Mouse (Mus musculus): Measurements from ENCODE around the gene Agps. TPM values are rescaled to one million over a fixed set of nuclear protein-coding genes. Genes with fewer than 3 reads are reported as not detected.

Agps gene
- polyA plus RNA-seq, 1 experiment from 2014 or later, result 49.5 TPM

DNA sequence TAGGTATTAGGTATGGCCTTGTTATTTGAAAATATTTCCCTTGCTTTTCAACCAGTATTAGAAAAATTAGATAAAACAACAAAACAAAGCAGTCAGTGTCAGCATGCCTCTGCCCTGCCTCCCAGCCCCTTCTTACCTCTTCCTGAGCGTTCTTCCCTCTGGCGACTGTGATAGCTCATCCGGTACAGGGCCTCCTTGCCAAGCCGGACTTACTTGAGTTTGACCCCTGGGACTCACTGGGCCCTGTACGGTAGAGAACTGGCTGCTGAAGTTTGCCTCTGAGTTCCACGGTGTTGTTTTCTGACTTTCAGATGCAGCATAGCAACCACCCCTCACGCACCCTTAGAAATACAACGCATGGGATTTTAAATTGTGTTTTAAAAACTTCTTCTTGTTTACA is 16.5 kb upstream of the Agps start:
- 68% methylated on average over 8 of the region's 8 CpGs for WGBS
- no peak for DNase-seq (ENCODE audit: low spot score)
- Histone ChIP-seq H3K4me1 (no peaks in the 10 kb centered on the region; the same call in 1 of the 2 replicates), H3K27ac (no peak overlapping the region), H3K9me3 (no peaks in the 10 kb centered on the region), H3K27me3 (ENCODE audit: insufficient read depth, poor library complexity, severe bottlenecking) (no peaks in the 10 kb centered on the region), H3K36me3 (no peaks in the 10 kb centered on the region), H3K4me3 (no peak overlapping the region)

- H3K27ac ChIP-seq, result no peak overlapping the region
- DNase-seq (ENCODE audit: low spot score), result peak; percentile 58
- WGBS, result 76% methylated on average over 6 of the region's 6 CpGs
- H3K27me3 ChIP-seq (ENCODE audit: insufficient read depth, poor library complexity, severe bottlenecking), result no peaks in the 10 kb centered on the region
- no peaks in the 10 kb centered on the region for H3K9me3 ChIP-seq
- H3K36me3 ChIP-seq, result no peaks in the 10 kb centered on the region
- no peak overlapping the region for H3K4me3 ChIP-seq
- no peaks in the 10 kb centered on the region; the same call in 1 of the 2 replicates for H3K4me1 ChIP-seq
Observed at GRCm38 (mm10) chr2:75816673-75817072, 15.3 kb upstream of the Agps start.

DNA sequence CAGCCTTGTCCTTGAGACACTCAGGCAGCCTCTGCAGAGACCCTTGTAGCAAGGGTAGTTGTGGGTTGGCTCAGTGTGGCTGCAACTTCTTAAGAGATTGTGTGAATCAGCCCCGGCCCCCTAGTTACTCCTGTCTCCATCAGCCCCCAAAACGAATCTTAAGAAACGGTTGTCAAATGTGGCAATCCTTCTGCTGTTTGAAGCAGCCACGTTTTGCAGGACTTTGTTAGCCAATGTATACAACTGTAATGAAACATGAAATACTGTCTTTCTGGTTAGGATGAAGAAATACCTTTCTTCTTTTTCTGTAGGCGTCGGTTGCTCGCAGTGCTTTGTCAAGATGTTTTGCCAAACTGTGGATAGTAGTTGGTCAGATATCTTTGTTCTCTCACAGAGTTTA is 13.3 kb upstream of the Agps start:
- no peaks in the 10 kb centered on the region for H3K36me3 ChIP-seq
- H3K27ac ChIP-seq, result no peak overlapping the region
- H3K4me3 ChIP-seq, result no peak overlapping the region
- H3K9me3 ChIP-seq, result no peaks in the 10 kb centered on the region
- H3K27me3 ChIP-seq (ENCODE audit: insufficient read depth, poor library complexity, severe bottlenecking), result no peaks in the 10 kb centered on the region
- no peaks in the 10 kb centered on the region; the same call in 1 of the 2 replicates for H3K4me1 ChIP-seq
- 80% methylated on average over 7 of the region's 7 CpGs for WGBS
- peak; percentile 24 for DNase-seq (ENCODE audit: low spot score)

DNA sequence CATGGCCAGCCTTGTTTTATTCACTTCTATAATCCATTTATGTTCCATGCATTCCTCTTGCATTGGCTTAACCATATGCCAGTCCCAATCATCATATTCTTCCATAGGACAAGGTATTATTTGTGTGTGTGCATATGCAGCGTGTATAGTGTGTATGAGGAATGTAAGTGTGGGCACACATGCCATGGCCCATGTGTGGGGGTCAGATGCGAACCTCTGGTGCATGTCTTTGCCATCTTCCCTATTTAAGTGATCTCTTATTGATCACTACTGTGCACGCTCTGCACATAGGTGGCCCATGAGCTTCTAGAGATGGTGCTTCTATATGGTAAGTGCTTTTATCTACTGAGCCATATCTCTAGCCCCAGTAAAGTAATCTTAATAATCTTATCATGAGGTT is 12.2 kb upstream of the Agps start:
- no peak overlapping the region for H3K27ac ChIP-seq
- peak; percentile 70 for DNase-seq (ENCODE audit: low spot score)
- no peak overlapping the region for H3K4me3 ChIP-seq
- WGBS, result 79% methylated on average over 3 of the region's 3 CpGs
- no peaks in the 10 kb centered on the region for H3K36me3 ChIP-seq
- no peaks in the 10 kb centered on the region; the same call in 1 of the 2 replicates for H3K4me1 ChIP-seq
- H3K9me3 ChIP-seq, result no peaks in the 10 kb centered on the region
- no peaks in the 10 kb centered on the region for H3K27me3 ChIP-seq (ENCODE audit: insufficient read depth, poor library complexity, severe bottlenecking)

DNA sequence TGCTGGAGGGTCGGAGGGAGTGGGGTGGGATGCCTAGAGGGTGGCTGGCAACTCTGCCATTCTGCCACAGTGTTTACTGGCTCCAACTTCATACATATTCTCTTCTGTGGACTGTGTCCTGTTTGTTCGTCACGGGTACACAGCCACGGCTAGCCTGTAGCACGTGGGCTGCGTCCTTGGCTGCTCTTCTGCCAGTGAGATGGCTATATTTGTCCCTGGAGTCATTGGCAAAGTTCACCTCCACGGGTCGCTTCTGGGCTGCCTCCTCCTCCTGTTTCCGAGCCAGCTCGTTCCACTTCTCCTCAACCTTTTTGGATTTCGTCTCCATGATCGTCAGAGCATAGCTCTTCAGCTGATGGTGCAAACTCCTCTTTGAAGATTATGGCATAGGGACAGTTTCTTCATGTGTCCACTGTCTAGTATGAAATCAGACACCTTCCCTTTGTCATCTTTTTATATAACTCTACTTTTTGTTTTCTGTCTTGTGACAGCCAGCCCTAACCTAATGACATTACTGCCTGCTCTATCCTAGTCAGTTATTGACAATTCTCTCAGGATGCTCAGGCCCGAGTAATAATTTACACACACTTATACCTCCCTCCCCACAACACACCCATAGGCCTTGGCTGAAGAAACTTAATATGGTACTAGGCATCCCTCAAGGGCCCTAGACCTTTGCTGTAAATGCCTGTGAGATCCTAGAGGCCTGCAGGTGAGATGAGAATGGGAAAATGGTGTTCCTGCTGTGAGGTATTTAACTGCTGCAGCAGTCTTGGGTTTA is 9.8 kb upstream of the Agps start:
- no peaks in the 10 kb centered on the region for H3K36me3 ChIP-seq
- no peak overlapping the region for H3K4me3 ChIP-seq
- DNase-seq (ENCODE audit: low spot score), result no peak
- no peaks in the 10 kb centered on the region; the same call in 1 of the 2 replicates for H3K4me1 ChIP-seq
- H3K9me3 ChIP-seq, result no peaks in the 10 kb centered on the region
- 84% methylated on average over 13 of the region's 13 CpGs for WGBS
- H3K27me3 ChIP-seq (ENCODE audit: insufficient read depth, poor library complexity, severe bottlenecking), result no peaks in the 10 kb centered on the region
- no peak overlapping the region for H3K27ac ChIP-seq

DNA sequence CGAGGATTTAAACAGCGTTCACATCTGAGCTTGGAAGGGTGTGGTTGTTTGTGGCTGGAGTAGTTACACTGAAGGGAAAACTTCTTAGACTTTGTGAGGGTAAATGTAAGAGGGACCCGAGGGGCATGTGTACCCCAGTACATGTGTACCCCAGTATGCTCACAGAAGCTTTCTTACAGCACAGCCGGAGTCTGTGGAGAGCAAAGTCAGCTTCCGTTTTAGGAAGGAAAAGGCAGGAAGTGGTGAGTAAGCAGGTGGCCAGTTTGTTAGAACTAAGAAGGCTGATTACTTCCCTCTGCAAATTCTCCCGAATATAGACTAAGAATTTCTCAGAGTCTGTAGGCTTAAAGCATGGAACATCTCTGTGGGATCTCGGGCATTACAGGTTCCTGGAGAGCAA is 8.2 kb upstream of the Agps start:
- WGBS, result 61% methylated on average over 7 of the region's 7 CpGs
- no peak for DNase-seq (ENCODE audit: low spot score)
- Histone ChIP-seq H3K36me3 (no peaks in the 10 kb centered on the region), H3K4me3 (no peak overlapping the region), H3K4me1 (no peaks in the 10 kb centered on the region), H3K27ac (no peak overlapping the region), H3K27me3 (ENCODE audit: insufficient read depth, poor library complexity, severe bottlenecking) (no peaks in the 10 kb centered on the region), H3K9me3 (no peaks in the 10 kb centered on the region)

DNA sequence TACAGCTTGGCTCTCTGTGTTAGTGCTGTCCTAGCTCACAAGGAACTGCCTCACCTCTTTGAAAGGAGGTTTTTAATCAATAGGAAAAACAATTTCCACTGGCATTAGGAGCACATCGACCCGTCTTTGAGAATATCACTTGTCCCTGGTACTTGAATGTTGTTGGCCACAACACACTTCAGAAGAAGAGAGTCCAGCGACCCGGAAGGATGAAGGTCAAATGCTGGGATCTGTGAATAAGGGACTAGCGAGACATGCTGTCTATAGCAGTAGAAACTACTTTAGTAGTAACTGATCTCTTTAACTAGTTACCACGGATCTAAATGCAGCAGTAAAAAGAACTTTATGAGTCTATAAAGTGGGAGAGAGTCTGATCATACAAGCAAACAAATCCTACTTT is 7.8 kb upstream of the Agps start:
- Histone ChIP-seq H3K4me3 (no peak overlapping the region), H3K4me1 (no peaks in the 10 kb centered on the region), H3K27ac (no peak overlapping the region), H3K9me3 (no peaks in the 10 kb centered on the region), H3K27me3 (ENCODE audit: insufficient read depth, poor library complexity, severe bottlenecking) (no peaks in the 10 kb centered on the region), H3K36me3 (no peaks in the 10 kb centered on the region)
- no peak for DNase-seq (ENCODE audit: low spot score)
- 53% methylated on average over 6 of the region's 6 CpGs for WGBS

- Histone ChIP-seq H3K4me1 (no peaks in the 10 kb centered on the region), H3K27ac (no peak overlapping the region), H3K36me3 (no peaks in the 10 kb centered on the region), H3K4me3 (no peak overlapping the region), H3K9me3 (no peaks in the 10 kb centered on the region), H3K27me3 (ENCODE audit: insufficient read depth, poor library complexity, severe bottlenecking) (no peaks in the 10 kb centered on the region)
- DNase-seq (ENCODE audit: low spot score), result no peak
- WGBS, result 41% methylated on average over 3 of the region's 3 CpGs
Observed at GRCm38 (mm10) chr2:75824846-75825245, 7.1 kb upstream of the Agps start.

- H3K4me3 ChIP-seq, result no peak overlapping the region
- WGBS, result 55% methylated on average over 1 of the region's 1 CpGs
- no peaks in the 10 kb centered on the region for H3K27me3 ChIP-seq (ENCODE audit: insufficient read depth, poor library complexity, severe bottlenecking)
- no peak overlapping the region for H3K27ac ChIP-seq
- no peaks in the 10 kb centered on the region for H3K9me3 ChIP-seq
- H3K4me1 ChIP-seq, result no peaks in the 10 kb centered on the region
- DNase-seq (ENCODE audit: low spot score), result no peak
- H3K36me3 ChIP-seq, result no peaks in the 10 kb centered on the region
Observed at GRCm38 (mm10) chr2:75825603-75826002, 6.4 kb upstream of the Agps start.

GRCm38 (mm10) chr2:75828931-75829610 is 2.9 kb upstream of the Agps start:
- H3K36me3 ChIP-seq, result no peaks in the 10 kb centered on the region
- no peak overlapping the region for H3K4me3 ChIP-seq
- H3K4me1 ChIP-seq, result peaks cover 20% of the 10 kb centered on the region
- no peak overlapping the region for H3K27ac ChIP-seq
- H3K9me3 ChIP-seq, result no peaks in the 10 kb centered on the region
- WGBS, result 68% methylated on average over 8 of the region's 8 CpGs
- no peaks in the 10 kb centered on the region for H3K27me3 ChIP-seq (ENCODE audit: insufficient read depth, poor library complexity, severe bottlenecking)
- DNase-seq (ENCODE audit: low spot score), result peak; percentile 73

DNA sequence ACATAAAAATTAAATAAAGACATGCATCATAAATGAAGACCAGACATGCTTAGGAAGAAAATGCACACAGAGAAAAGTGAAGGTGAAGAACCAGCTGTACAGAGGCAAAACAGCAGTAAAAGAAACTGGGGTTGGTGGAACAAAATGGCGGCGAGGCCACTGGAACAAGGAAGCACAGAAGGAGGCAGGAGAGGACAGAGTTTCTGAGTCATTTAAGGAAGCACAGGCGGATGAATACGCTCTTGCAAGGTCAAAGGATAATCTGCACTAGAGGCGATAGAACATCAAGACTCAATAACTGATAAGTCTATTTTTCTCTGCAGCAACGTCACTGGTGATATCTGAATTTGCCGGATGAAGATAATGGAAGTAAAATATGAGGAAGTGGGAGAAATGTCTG is 1.7 kb upstream of the Agps start:
- H3K27me3 ChIP-seq (ENCODE audit: insufficient read depth, poor library complexity, severe bottlenecking), result no peaks in the 10 kb centered on the region
- peaks cover 22% of the 10 kb centered on the region for H3K4me1 ChIP-seq
- no peak overlapping the region for H3K4me3 ChIP-seq
- H3K9me3 ChIP-seq, result no peaks in the 10 kb centered on the region
- H3K27ac ChIP-seq, result no peak overlapping the region
- 85% methylated on average over 7 of the region's 7 CpGs for WGBS
- no peak for DNase-seq (ENCODE audit: low spot score)
- H3K36me3 ChIP-seq, result no peaks in the 10 kb centered on the region

DNA sequence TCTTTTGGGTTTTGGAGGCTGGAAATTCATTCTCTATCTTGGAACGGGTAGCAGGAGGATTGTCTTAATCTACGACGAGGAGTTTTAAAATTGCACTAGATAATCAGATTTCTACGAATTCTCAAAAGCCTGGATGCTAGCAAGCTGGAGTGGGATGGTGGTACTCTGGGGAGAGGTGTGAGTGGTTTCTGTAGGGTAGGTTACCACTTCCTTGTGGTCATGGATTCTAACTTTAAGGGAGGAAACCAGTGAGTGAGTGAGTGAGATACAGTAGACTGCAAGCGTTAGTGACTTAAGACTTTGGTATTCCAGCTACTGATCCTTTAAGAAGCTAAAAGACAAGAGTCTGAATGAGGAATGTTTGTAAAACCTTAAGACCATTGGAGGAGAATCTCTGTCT is 804 bp downstream of the Agps start:
- Histone ChIP-seq H3K27me3 (ENCODE audit: insufficient read depth, poor library complexity, severe bottlenecking) (no peaks in the 10 kb centered on the region), H3K27ac (peak overlapping the region; percentile 97), H3K9me3 (no peaks in the 10 kb centered on the region), H3K4me3 (peak overlapping the region; percentile 91), H3K36me3 (no peaks in the 10 kb centered on the region), H3K4me1 (peaks cover 30% of the 10 kb centered on the region)
- WGBS, result 1% methylated on average over 5 of the region's 5 CpGs
- DNase-seq (ENCODE audit: low spot score), result no peak

DNA sequence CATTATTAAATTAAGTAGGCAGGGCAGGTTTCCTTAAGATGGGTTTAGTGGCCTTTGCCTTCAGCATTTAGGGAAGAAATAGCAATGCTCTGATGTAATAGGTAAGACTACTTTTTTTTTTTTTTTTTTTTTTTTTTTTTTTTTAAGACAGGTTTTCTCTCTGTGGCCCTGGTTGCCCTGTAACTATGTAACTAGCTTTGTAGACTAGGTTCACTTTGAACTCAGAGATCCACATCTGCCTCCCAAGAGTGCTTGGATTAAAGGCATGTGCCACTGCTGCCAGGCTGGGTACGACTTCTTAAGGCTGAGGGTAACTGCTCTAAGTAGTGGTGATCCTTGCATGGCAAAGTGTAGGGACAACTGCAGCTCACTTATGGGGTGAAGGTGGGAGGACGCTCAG is 2.5 kb downstream of the Agps start:
- no peak overlapping the region for H3K27ac ChIP-seq
- no peaks in the 10 kb centered on the region for H3K27me3 ChIP-seq (ENCODE audit: insufficient read depth, poor library complexity, severe bottlenecking)
- no peak for DNase-seq (ENCODE audit: low spot score)
- no peaks in the 10 kb centered on the region for H3K36me3 ChIP-seq
- H3K9me3 ChIP-seq, result no peaks in the 10 kb centered on the region
- H3K4me3 ChIP-seq, result no peak overlapping the region
- WGBS, result 86% methylated on average over 2 of the region's 2 CpGs
- H3K4me1 ChIP-seq, result peaks cover 35% of the 10 kb centered on the region

Measured in heart, embryonic 10.5 days (tissue).